Mouse (Mus musculus): ENCODE measurements around the gene Arhgef10l.

Arhgef10l gene

DNA sequence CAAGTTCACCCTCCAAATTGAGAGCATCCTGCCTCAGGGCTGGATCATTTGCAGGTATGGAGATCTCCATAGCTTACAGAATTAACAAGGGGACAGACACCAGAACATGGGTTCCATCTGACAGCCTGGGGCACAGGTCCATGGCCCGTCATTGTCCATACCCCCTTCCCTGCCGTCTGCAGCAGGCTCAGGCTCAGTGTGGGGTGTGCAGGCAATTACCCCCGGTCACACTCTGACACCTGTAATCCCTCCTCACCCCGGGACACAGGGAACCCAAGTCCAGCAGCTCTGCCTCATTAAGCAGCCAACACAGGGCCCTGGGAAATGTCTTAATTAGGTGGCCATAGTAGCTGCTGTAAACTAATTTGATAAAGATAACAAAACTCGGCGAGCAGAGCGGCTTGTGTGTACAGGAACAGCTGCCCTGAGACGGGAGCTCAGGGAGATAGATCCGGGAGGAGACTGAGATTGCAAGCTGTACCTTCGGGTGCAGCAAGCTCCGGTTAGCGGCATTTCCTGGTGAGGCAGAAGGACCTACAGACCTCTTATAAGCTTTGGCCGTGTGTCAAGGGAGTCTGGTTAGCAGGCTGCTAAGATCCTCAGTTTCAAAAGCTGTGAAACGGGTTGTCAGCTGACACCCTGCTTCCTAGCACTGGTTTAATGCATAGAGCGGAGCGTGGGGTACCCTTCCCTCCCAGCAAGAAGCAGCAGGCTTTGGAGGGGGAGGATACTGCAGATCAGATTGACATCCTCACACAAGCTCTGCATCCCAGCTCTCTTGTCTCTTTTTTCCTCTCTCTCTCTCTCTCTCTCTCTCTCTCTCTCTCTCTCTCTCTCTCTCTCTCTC is 161.5 kb downstream of the Arhgef10l start:
- in situ Hi-C loops (cut with MboI; ENCODE audit: unreplicated experiment in 2 of 2), result no loop called here

DNA sequence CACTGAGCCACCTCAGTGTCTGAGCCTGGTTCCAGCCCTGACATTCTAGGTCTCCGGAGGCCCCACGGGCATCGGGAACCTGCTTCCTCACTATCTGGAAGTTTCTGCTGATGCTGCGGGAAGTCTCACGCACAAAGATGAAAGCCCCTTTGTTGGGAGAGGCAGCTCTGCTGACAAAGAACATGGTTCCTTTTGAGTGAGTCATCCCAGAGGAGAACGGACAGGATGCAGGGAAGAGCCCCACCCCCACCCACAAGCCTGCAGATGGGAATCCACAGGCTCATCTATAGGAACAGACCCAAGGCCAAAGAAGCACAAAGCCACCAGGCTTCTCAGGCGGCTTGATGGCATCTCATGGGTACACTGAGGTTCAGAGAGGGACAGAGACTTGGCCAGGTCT is 165.0 kb downstream of the Arhgef10l start:
- in situ Hi-C loops (cut with MboI; ENCODE audit: unreplicated experiment in 2 of 2), result no loop called here

DNA sequence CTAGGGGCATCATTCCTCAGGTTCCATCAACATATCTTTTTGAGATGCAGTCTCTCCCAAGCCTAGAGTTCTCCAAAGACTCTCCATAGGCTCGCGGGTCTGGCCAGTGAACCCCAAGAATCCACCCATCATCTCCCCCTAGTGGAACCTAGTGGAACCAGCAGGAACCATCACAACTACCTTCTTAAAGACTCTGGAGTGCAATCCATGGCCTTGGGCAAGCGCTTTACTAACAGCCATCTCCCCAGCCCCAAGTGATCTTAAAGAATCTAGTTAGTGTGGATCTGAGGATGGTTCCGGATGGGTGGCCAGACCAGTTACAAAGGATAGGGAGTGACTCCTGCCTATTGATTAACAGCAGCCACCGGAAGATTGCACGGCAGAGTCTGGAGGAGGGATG is 166.2 kb downstream of the Arhgef10l start:
- in situ Hi-C loops (cut with MboI; ENCODE audit: unreplicated experiment in 2 of 2), result no loop called here

GRCm38 (mm10) chr4:140497169-140497568 is 168.6 kb downstream of the Arhgef10l start:
- in situ Hi-C loops (cut with MboI; ENCODE audit: unreplicated experiment in 2 of 2), result no loop called here

DNA sequence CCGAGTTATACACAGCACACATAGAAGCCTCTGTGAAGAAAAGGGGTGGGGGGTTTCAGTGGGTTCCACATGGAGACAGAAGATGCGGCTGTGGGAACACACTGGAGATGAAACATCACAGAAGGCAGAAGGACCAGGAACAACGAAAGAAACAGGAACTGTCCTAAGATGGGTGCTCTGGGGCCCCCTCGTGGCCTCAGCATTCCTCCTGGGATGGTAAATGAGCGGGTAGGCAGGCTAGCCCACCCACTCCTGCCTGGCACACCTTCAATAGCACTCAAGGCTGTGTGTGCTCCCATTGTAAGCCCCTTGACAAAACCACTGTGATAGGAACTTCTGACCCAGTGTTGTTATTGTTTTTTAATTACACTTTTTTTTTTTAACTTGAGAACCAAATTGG is 174.3 kb downstream of the Arhgef10l start:
- in situ Hi-C loops (cut with MboI; ENCODE audit: unreplicated experiment in 2 of 2), result no loop called here

DNA sequence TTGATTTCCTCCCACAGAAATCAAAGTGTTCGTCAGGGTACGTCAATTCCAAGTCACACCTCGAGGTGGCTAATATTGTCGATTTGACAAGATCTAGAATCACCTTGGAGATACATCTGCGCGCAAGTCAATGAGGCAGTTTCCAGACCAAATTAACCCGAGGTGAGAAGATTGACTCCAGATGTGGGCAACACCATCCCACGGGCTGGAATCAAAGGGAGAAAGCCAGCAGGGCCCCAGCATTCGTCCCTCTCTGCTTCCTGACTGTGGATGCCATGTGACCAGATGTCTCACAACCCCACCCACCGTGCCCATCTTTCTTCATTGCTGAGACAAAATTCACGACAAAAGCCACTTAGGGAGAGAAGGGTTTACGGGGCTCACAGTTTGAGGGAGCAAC is 180.4 kb downstream of the Arhgef10l start:
- in situ Hi-C loops (cut with MboI; ENCODE audit: unreplicated experiment in 2 of 2), result no loop called here

GRCm38 (mm10) chr4:140483134-140483533 is 182.7 kb downstream of the Arhgef10l start:
- in situ Hi-C loops (cut with MboI; ENCODE audit: unreplicated experiment in 2 of 2), result no loop called here

- in situ Hi-C loops (cut with MboI; ENCODE audit: unreplicated experiment in 2 of 2), result no loop called here
Observed at GRCm38 (mm10) chr4:140480369-140481067, 185.3 kb downstream of the Arhgef10l start.

- in situ Hi-C loops (cut with MboI; ENCODE audit: unreplicated experiment in 2 of 2), result no loop called here
Observed at GRCm38 (mm10) chr4:140475194-140475593, 190.6 kb downstream of the Arhgef10l start.

DNA sequence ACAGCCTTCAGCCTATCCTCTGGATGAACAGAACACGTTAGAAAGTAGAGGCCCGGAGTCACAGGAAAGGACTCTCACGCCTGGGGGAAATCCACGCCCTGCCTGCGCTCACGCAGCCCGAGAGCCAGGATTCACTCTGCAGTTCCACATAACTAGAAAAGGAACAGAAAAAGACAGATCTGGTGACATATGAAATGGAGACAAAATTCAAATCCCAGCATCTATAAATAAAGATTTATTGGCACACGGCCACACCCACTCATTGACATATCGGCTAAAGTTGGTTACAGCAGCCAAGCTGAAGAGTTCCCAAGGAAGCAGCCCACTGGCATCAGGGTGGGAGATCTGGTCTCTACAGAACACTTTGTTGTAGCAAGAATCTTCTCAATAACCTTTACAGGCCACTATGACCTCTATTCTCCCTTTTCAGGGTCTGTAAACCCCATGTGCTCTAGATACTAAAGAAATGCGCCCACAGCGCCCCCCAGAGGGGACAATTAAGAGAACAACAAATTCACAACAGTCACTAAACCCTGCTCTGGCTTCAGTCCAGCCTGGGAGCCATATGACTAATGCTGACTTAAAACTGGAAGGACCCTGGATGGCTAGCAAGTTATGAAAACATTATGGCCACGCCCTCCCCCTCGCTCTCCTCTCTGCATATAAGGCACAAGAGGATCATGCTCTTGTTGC is 195.9 kb downstream of the Arhgef10l start:
- in situ Hi-C loops (cut with MboI; ENCODE audit: unreplicated experiment in 2 of 2), result no loop called here

DNA sequence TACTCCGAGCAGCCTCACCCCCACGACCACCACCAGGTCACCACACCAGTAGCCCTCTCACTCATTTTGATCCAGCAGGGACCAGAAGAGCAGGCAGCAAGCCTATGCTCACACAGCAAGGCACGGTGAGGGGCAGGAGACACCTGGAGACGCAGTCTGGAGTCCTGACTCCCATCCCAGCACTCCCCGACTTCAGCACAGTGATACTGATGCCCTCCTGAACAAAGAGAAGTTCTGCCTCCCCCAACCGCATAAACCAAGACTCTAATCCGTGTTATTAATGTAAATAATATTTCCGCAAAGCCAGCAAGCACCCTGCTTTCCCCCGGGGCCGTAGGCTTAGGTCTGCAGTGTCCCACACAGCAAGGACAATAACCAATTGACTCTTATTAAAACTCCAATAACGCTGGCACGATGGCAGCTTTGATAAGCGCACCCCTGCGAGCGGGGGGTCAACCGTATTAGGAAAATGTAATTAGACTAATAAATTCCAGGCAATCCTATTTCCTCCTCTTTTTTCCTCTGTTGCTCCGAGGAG is 198.5 kb downstream of the Arhgef10l start:
- in situ Hi-C loops (cut with MboI; ENCODE audit: unreplicated experiment in 2 of 2), result no loop called here
